Mouse (Mus musculus): ENCODE results near the gene Sptb.

Sptb gene

GRCm38 (mm10) chr12:76546383-76547276 lies 163.7 kb downstream of the Sptb start:
- intact Hi-C loops (cut with DNase I) = no loop called here

GRCm38 (mm10) chr12:76545786-76546370 lies 164.5 kb downstream of the Sptb start:
- intact Hi-C loops (cut with DNase I) = no loop called here

- intact Hi-C loops (cut with DNase I) = no loop called here
These were observed 168.5 kb downstream of the Sptb start for GRCm38 (mm10) chr12:76541879-76542278.

- intact Hi-C loops (cut with DNase I) = no loop called here
These were observed 168.9 kb downstream of the Sptb start for GRCm38 (mm10) chr12:76541475-76541874.

- intact Hi-C loops (cut with DNase I) = no loop called here
These were observed 169.6 kb downstream of the Sptb start for GRCm38 (mm10) chr12:76540701-76541221.

- intact Hi-C loops (cut with DNase I) = no loop called here
These were observed 170.2 kb downstream of the Sptb start for GRCm38 (mm10) chr12:76540169-76540568.

- intact Hi-C loops (cut with DNase I) = no loop called here
These were observed 172.9 kb downstream of the Sptb start for GRCm38 (mm10) chr12:76537434-76537833.

- intact Hi-C loops (cut with DNase I) = no loop called here
These were observed 173.7 kb downstream of the Sptb start for GRCm38 (mm10) chr12:76536591-76537153.

GRCm38 (mm10) chr12:76535471-76535900 lies 174.9 kb downstream of the Sptb start:
- intact Hi-C loops (cut with DNase I) = no loop called here

- intact Hi-C loops (cut with DNase I) = no loop called here
These were observed 175.6 kb downstream of the Sptb start for GRCm38 (mm10) chr12:76534641-76535283.

- intact Hi-C loops (cut with DNase I) = no loop called here
These were observed 176.1 kb downstream of the Sptb start for GRCm38 (mm10) chr12:76534233-76534632.

GRCm38 (mm10) chr12:76533377-76534222 lies 176.7 kb downstream of the Sptb start:
- intact Hi-C loops (cut with DNase I) = no loop called here

- intact Hi-C loops (cut with DNase I) = no loop called here
These were observed 177.4 kb downstream of the Sptb start for GRCm38 (mm10) chr12:76532926-76533376.

GRCm38 (mm10) chr12:76531986-76532925 lies 178.1 kb downstream of the Sptb start:
- intact Hi-C loops (cut with DNase I) = no loop called here

- intact Hi-C loops (cut with DNase I) = no loop called here
These were observed 179.7 kb downstream of the Sptb start, which contains the start of gene Plekhg3 for GRCm38 (mm10) chr12:76530580-76531139. TSS of gene Plekhg3 (plus strand) at chr12:76530891.
